Mouse (Mus musculus): ENCODE results near the gene Plbd2.

GRCm38 (mm10) chr5:120440733-120441132 lies 62.7 kb downstream of the Plbd2 start:
- TF ChIP-seq CTCF (IDR thresholded peaks at IDR 0.05; ENCODE audit: borderline replicate concordance, insufficient read depth, low read depth, low read length) (peak; percentile 91), POLR2A (IDR thresholded peaks at IDR 0.05; ENCODE audit: borderline replicate concordance, insufficient read depth, low read length) (no peak)
